Mouse (Mus musculus): ENCODE results near the gene Gm5565.
"Not testable (repeated sequence)": the region's sequence is repeated elsewhere in the genome, so short reads cannot be mapped to it uniquely, and the experiment has no call there.

Gm5565 gene

DNA sequence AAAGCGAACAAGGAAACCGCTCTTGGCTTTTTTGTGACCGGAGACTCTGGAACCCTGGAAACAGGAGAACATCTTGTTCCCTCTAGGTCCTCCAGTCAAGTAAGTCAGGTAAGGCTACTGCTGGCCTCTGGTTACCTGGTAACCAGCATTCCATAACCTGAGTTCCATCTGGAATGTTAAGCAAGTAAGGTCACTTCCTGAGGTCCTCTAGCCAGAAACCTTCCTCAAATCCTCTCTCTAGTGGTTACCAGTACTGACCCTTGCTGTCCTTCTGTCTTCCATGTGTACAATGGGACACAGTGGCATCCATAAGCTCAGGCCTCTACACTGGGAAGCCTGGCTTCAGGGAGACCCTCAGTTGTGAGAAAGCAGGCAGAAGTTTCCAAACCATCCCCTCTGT lies at the start of gene Gm5565:
Gene Gm5565 (minus strand): TSS at position 101 of the 400 bp plus-strand sequence.
- not testable (repeated sequence) for DNase-seq (ENCODE audit: low read depth, low spot score)

DNA sequence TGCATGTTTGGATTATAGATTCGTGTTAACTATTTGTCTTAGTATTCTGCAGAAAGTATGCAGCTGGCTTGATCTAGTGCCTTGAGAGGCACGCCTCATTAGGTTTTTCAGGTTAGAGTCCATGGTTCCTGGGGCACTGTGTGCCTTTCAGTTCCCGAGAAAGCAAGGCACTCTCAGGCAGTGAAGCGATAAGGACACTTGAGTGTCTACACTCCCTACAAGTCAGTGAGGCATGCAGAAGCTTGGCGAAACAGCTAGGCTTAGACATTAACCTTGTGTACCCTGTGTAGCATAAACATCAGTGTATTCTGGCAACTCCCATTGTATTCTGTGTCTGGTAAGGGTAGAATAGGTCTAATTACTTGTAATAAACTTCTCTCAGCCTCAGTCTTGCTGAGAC lies 45.2 kb upstream of the Gm5565 start:
- DNase-seq (ENCODE audit: low read depth, low spot score), result no peak

DNA sequence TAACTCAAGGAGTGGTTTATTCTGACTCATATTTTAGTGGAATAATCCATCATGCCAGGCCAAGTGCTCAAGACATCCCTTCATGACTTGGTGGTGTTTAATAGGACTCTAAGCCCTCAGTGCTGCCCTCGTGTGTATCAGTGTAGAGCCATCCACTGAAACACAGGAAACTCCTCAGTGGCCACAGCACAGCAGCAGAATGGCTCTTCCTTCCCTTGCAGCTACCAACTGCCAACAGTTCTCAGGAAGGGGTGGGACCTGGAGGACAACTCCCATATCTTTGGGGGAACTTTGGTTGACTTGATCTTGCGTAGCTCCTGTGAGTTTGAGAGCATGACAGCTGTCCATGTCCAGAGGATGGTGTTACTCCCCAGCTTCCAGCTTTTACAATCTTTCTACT lies 43.6 kb upstream of the Gm5565 start:
- no peak for DNase-seq (ENCODE audit: low read depth, low spot score)

DNA sequence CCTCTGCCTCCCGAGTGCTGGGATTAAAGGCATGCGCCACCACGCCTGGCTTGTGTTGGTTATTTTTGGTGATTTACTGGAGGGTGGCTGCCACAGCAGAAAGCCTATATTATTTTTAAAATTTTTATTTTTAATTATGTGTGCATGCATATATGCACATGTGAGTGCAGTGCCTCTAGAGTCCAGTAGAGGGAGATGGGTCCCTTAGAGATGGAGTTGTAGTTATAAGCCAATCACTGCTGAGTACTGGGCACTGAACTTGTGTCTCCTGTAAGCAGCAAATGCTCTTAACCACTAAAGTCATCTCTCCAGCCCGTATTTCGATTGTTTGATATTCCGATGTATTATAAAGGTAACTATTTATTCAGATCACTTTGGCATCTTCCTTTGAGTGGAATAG lies 40.2 kb upstream of the Gm5565 start:
- no peak for DNase-seq (ENCODE audit: low read depth, low spot score)

DNA sequence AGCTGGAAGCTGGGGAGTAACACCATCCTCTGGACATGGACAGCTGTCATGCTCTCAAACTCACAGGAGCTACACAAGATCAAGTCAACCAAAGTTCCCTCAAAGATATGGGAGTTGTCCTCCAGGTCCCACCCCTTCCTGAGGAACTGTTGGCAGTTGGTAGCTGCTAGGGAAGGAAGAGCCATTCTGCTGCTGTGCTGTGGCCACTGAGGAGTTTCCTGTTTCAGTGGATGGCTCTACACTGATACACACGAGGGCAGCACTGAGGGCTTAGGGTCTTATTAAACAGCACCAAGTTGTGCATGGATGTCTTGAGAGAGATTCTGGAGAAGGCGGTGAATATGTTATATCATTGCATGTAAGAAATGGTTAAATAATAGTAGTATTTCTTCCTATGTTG lies 39.2 kb upstream of the Gm5565 start:
- no peak for DNase-seq (ENCODE audit: low read depth, low spot score)

DNA sequence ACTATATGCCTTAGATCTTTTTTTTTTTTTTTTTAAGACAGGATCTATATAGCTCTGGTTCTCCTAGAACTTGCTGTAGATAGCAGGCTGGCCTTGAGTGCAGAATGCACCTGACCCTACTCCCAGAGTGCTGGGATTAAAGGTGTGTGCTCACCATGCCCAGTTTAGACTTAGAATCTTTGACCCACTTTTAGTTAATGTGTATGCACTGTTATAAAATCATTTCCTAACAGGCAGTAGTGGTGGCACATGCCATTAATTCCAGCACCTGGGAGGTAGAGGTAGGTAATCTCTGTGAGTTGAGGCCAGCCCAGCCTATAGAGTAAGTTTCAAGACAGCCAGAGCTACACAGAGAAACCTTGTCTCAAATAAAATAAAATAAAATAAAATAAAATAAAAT lies 38.7 kb upstream of the Gm5565 start:
- DNase-seq (ENCODE audit: low read depth, low spot score), result no peak

DNA sequence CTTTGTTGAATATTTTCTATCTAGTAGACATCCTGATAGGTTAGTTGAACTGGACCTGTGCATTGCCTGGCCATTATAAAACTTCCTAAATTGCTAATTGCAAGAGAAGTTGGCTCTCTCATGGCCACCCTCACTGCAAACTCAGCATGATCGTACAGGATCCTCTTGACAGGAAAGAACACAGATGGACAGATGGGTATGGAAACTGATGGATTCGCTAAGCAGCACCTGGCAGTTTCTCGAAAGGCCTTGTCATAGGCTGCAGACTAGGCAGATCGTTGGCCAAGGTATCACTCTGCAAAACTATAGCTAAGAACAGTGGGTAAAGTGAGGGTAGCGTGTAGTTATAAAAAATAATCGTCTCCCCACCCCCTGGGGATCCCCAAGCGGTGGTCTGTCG lies 33.0 kb upstream of the Gm5565 start:
- no peak for DNase-seq (ENCODE audit: low read depth, low spot score)

DNA sequence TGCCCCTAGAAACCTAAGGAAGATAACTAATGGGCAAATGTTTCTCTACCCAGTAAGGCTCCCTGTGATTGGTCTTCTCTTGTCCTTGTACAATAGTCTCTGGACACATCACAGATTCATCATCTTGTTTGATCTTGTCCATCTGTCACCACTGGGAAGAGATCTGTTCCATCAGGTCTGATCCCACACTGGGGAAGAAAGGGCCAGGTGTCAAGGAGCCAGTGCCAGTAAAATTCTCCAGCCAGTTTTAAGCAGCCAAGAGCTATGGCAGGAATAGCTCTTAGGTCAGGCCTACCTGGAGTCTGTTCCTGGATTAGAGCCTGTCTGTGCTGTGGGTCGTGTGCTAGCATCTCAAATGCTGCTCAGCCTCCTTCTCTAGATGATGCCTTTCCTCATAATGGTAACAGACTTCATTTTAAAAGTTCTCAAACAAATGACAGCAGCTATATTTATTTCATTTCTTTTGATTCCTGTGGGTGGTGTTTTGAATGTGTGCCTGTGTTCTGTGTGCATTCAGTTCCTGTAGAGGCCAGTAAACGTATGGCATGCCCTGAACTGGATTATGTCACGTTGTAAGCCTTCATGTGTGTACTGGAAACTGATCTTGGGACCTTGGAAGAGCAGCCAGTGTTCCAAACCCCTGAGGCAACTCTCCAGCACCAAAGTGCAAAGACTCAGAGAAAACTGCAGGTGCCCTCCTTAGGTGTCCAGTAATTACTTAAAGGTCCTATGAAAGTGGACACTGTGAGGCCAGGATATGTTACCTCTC lies 30.3 kb upstream of the Gm5565 start:
- DNase-seq (ENCODE audit: low read depth, low spot score), result no peak

DNA sequence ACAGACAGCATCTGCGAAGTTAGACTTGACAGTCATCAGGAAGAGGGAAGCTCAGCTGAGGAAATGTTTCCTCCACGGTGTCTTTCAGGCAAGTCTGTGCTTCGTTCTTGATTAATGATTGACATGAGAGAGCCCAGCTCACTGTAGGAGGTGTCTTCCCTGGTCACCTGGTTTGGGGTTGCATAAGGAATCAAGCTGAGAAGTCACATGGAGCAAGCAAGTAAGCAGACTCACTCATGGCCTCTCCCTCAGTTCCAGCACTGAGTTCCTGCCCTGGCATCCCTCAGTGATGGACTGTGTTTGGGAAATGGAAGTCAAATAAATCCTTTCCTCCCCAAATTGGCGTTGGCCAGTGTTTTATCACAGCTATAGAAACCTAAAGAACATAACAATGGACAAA lies 29.8 kb upstream of the Gm5565 start:
- DNase-seq (ENCODE audit: low read depth, low spot score), result no peak

DNA sequence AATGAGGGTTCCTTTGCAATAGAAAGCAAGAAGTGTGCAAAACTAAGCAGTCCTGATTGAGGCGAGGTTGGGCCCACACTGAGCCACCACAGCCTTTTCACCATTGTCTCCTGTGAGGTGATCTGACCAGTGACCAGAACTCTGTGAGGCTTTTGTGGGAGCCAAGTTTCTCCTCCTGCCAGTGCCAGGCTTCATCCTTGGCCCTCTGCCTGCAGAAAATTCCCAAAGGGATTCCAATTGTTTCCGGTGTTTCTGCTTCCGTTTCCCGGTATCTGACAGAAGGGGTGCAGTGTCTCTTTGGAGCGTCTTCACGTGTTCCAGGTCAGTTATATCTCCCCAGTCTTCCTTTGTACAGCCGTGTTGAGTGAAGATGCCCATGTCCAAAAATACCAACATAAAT lies 28.4 kb upstream of the Gm5565 start:
- DNase-seq (ENCODE audit: low read depth, low spot score), result no peak

DNA sequence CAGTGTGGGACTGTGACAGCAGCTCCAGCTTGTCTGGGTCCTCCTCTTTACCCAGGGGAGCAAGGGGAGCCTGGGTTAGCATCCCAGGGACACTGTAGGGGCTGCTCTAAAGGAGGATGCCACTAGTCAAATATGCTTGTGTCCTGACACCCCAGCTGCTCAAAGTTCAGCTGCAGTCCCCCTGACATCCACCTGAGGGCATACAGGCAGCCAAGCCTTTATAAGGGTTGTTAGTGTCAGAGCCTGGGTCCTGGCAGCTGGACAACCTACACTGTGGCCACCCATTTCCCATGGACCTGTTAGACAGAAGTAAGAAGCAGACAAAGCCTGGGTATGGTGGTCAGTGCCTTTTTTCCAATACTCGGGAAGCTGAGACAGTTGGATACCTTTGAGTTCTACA lies 27.8 kb upstream of the Gm5565 start:
- no peak for DNase-seq (ENCODE audit: low read depth, low spot score)

DNA sequence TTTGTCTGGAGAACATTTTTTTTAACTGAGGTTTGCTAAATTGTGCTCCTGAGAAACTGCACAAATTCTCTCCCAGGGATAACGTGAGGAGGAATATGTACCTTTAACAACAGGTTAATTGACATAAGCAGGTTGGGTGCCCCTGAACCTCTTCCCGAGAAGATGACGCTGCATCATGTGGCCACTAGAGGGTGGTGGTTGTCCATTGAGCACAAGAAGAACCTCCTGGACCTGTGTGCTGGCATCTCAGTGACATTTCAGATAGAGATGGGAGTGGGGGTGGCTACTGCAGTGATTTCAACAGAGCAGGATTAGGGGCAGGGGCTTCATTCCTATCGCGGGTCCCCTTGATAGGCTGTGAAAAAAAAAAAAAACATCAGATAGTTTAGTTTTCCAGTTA lies 27.1 kb upstream of the Gm5565 start:
- not testable (repeated sequence) for DNase-seq (ENCODE audit: low read depth, low spot score)

DNA sequence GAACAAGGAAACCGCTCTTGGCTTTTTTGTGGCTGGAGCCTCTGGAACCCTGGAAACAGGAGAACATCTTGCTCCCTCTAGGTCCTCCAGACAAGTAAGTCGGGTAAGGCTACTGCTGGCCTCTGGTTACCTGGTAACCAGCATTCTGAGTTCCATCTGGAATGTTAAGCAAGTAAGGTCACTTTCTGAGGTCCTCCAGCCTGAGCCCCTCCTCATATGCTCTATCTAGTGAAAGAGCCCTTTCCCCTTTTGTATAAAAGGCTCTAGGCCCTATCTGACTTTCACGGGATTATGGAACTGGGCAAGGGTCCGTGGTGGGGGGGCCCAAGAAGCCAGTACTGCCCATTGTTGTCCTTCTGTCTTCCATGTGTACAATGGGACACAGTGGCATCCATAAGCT lies 24.9 kb upstream of the Gm5565 start, which contains the start of gene 1700001J03Rik:
Gene 1700001J03Rik (minus strand): TSS at position 101 of the 400 bp plus-strand sequence.
- not testable (repeated sequence) for DNase-seq (ENCODE audit: low read depth, low spot score)

DNA sequence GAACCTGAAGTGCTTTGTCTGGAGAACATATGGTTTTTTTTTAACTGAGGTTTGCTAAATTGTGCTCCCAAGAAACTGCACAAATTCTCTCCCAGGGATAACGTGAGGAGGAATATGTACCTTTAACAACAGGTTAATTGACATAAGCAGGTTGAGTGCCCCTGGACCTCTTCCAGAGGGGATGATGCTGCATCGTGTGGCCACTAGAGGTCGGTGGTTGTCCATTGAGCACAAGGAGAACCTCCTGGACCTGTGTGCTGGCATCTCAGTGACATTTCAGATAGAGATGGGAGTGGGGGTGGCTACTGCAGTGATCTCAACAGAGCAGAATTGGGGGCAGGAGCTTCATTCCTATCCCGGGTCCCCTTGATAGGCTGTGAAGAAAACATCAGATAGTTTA lies 12.4 kb upstream of the Gm5565 start:
- not testable (repeated sequence) for DNase-seq (ENCODE audit: low read depth, low spot score)

DNA sequence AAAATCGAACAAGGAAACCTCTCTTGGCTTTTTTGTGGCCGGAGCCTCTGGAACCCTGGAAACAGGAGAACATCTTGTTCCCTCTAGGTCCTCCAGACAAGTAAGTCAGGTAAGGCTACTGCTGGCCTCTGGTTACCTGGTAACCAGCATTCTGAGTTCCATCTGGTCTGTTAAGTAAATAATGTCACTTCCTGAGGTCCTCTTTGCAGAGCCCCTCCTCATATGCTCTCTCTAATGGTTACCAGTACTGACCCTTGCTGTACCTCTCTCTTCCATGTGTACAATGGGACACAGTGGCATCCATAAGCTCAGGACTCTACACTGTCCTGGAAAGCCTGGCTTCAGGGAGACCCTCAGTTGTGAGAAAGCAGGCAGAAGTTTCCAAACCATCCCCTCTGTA lies 10.3 kb upstream of the Gm5565 start, which contains the start of gene Gm6309:
Gene Gm6309 (minus strand): TSS at position 101 of the 400 bp plus-strand sequence.
- DNase-seq (ENCODE audit: low read depth, low spot score), result not testable (repeated sequence)

DNA sequence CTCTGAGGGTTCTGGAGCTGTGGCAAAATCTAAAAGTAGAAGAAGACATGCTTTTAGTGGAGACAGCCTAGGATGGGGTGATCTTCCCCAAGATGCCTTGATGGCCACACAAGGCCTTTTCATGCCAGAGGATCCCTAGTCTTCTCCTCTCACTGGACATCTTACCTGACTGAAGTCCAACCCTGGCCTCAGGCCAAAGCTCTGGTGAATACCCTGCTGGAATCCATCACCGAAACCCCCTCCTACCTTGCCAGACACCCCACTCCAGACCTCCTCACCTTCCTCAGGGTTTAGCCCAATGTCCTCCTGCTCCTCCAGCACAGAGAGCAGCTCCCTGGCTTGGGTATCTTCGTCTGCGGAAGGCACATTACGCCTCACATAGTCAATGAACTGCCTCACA lies 2.0 kb downstream of the Gm5565 start:
- DNase-seq (ENCODE audit: low read depth, low spot score), result not testable (repeated sequence)

DNA sequence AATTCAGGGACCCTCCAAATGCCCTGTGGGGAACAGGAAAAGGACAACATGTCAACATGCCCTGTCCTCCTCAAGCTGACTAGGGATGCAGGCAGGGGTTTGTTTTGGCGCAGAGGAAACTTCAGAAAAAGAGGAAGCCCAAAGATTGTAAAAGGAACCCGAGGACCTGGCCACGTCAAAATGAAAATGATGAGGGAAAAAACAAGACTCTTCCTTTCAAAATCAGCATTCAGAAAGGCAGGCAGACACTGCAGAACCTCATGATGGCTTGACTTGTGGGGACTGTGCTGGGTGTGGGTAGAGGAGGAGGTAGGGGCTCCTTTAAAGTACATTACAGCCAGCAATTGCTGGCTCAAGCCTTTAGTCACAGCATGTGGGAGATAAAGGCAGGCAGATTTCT lies 9.9 kb downstream of the Gm5565 start:
- no peak for DNase-seq (ENCODE audit: low read depth, low spot score)

DNA sequence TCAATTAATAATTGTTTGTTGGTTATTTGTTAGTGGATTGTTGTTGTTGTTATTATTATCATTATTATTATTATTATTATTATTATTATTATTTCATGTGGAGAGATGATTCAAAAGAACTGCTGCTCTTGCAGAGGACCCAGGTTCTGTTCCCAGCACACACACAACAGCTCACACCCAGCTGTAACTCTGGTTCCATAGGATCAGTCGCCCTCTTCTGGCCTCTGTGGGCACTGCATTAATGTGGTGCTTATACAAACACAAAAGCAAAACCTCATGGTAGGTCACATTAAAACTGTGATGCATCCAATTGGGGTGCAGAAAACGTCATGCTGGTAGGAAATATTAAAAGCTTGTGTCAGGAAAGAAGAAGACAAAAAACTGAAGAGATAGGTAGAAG lies 12.4 kb downstream of the Gm5565 start:
- DNase-seq (ENCODE audit: low read depth, low spot score), result peak; percentile 26

All from embryo, embryonic 11.5 days (tissue).